Mouse (Mus musculus) embryonic fibroblast, embryonic 13.5 days (primary cell): ENCODE results near the gene Foxn1.

Experiments
- CTCF ChIP-seq: IDR thresholded peaks from 2 replicates; pipeline ENCODE4 v1.5.1; 2011; ENCODE audit warnings: mild to moderate bottlenecking, control low read depth, low read length, moderate library complexity, borderline replicate concordance; ENCODE audit not compliant: insufficient read depth
- POLR2A ChIP-seq: IDR thresholded peaks from 2 replicates; pipeline ENCODE4 v1.6.1; 2011; ENCODE audit warnings: low read depth, mild to moderate bottlenecking, control low read depth, low read length, moderate library complexity

GRCm38 (mm10) chr11:78324965-78325364, 61.4 kb downstream of the Foxn1 start:
- TF ChIP-seq POLR2A (no peak), CTCF (no peak)
